Comparison of ENCODE assay signal across 17 mouse cellular contexts in the genomic region with DNA sequence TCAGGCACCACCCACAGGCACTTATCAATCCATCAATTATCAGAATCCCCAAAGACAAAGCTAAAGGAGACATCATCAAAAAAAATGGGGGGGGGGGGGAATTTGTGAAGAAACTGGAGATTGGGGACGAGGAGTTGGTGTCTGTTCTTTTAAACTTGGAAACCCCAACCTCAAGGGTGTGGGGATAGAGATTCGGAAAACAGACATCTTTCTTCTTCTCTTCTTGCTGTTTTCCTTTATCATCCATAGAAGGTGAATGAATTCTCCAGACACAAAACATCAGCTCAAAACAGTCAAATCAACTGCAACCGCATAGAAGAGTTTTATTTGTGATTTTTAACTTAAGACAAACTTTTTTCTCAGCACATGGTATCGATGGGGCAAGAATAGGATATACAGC. TPM values are rescaled to one million over a fixed set of nuclear protein-coding genes. Genes with fewer than 3 reads are reported as not detected.
A peak's percentile ranks its signal among the peaks of the same experiment; 100 is the strongest.
DNase-seq lines count a peak whose midpoint lies in the region; ATAC-seq and TF ChIP-seq lines count a peak whose summit lies in the region.
"Had no signal": no experiment of that assay in that cellular context is flagged by ENCODE, and none has a peak within 500 bp of the region (broad histone marks: within the 10 kb centered on the region; RNA-seq: fewer than 3 reads in every experiment).

A gene (plus strand): TSS at position 301 of the 400 bp plus-strand sequence.

- TF ChIP-seq EP300 in heart, postnatal 0 days (IDR thresholded peaks at IDR 0.05; ENCODE audit: low read depth), result no peak
- no peak for TF ChIP-seq EP300 in liver, postnatal 0 days (IDR thresholded peaks at IDR 0.05; ENCODE audit: low read depth)

- no peak within 1 kb of the TSS for H3K9ac ChIP-seq in heart, postnatal 0 days (replicated peaks; ENCODE audit: low read depth, low read length)
- H3K9ac ChIP-seq in liver, postnatal 0 days (replicated peaks), result no peak within 1 kb of the TSS
- H3K9ac ChIP-seq in liver, embryonic 11.5 days (ENCODE audit: low read depth, low read length), result no peak within 1 kb of the TSS
- no peak within 1 kb of the TSS for H3K9ac ChIP-seq in intestine, embryonic 15.5 days
- H3K9ac ChIP-seq in stomach, embryonic 15.5 days, result no peak within 1 kb of the TSS
- H3K9ac ChIP-seq: embryonic facial prominence, embryonic 12.5 days had no signal

- H3K4me3 ChIP-seq in heart, postnatal 0 days (ENCODE audit: low read depth, low read length), result peak within 1 kb of the TSS; percentile 67; the same call in 1 of the 2 replicates
- H3K4me3 ChIP-seq in liver, postnatal 0 days (ENCODE audit: low read depth, low read length), result peak within 1 kb of the TSS; percentile 66; the same call in 1 of the 2 replicates
- H3K4me3 ChIP-seq in liver, embryonic 11.5 days (ENCODE audit: low read depth, low read length), result no peak within 1 kb of the TSS
- peak within 1 kb of the TSS; percentile 66; the same call in 1 of the 2 replicates for H3K4me3 ChIP-seq in intestine, embryonic 15.5 days (replicated peaks)
- H3K4me3 ChIP-seq in stomach, embryonic 15.5 days (replicated peaks), result peak within 1 kb of the TSS; percentile 56

- peaks cover 72% of the 10 kb centered on the region for H3K27me3 ChIP-seq in heart, postnatal 0 days (ENCODE audit: control insufficient read depth, insufficient read depth, low read length)
- peaks cover 38% of the 10 kb centered on the region for H3K27me3 ChIP-seq in liver, postnatal 0 days (ENCODE audit: insufficient read depth, low read length)
- peaks cover 64% of the 10 kb centered on the region for H3K27me3 ChIP-seq in liver, embryonic 11.5 days (replicated peaks; ENCODE audit: control insufficient read depth, insufficient read depth, low read length)
- peaks cover 33% of the 10 kb centered on the region for H3K27me3 ChIP-seq in intestine, embryonic 15.5 days (replicated peaks)
- H3K27me3 ChIP-seq in stomach, embryonic 15.5 days (replicated peaks), result peaks cover 53% of the 10 kb centered on the region

- DNase-seq in heart, postnatal 0 days (ENCODE audit: low spot score), result no peak
- DNase-seq in heart, adult 9 months (ENCODE audit: low spot score in 2 of 2), result no peak
- DNase-seq in liver, postnatal 0 days, result no peak
- no peak for DNase-seq in liver, embryonic 11.5 days (ENCODE audit: low spot score)
- DNase-seq in left cerebral cortex, adult 11 months (ENCODE audit: low spot score), result no peak
- DNase-seq: adrenal gland, adult 2 months; cerebellum, adult 11 months; cerebellum, postnatal 36 days; gastrocnemius, postnatal 25 days; heart, postnatal 36 days; lung, postnatal 14 days; thymus, postnatal 36 days had no signal

- WGBS in heart, postnatal 0 days, result 69% methylated on average over 4 of the region's 4 CpGs
- WGBS in liver, postnatal 0 days (ENCODE audit: insufficient replicate concordance), result 74% methylated on average over 4 of the region's 4 CpGs
- WGBS in liver, embryonic 11.5 days, result 72% methylated on average over 4 of the region's 4 CpGs
- 91% methylated on average over 4 of the region's 4 CpGs for WGBS in intestine, embryonic 15.5 days
- 91% methylated on average over 4 of the region's 4 CpGs for WGBS in stomach, embryonic 15.5 days

- TF ChIP-seq CTCF in heart, postnatal 0 days (IDR thresholded peaks at IDR 0.05; ENCODE audit: low read depth), result no peak
- no peak for TF ChIP-seq CTCF in liver, postnatal 0 days (IDR thresholded peaks at IDR 0.05; ENCODE audit: low read depth)

- H3K9me3 ChIP-seq in heart, postnatal 0 days (replicated peaks; ENCODE audit: control insufficient read depth, low read length), result no peaks in the 10 kb centered on the region
- H3K9me3 ChIP-seq in liver, postnatal 0 days (ENCODE audit: low read length), result no peaks in the 10 kb centered on the region
- no peaks in the 10 kb centered on the region for H3K9me3 ChIP-seq in liver, embryonic 11.5 days (ENCODE audit: control insufficient read depth, low read length)
- no peaks in the 10 kb centered on the region for H3K9me3 ChIP-seq in intestine, embryonic 15.5 days
- H3K9me3 ChIP-seq in stomach, embryonic 15.5 days, result no peaks in the 10 kb centered on the region
- H3K9me3 ChIP-seq: embryonic facial prominence, embryonic 12.5 days had no signal

- H3K4me2 ChIP-seq in heart, postnatal 0 days (ENCODE audit: low read depth, low read length), result peak within 1 kb of the TSS; percentile 97; the same call in 1 of the 2 replicates
- peak within 1 kb of the TSS; percentile 73 for H3K4me2 ChIP-seq in liver, postnatal 0 days (ENCODE audit: low read depth, low read length)
- H3K4me2 ChIP-seq in liver, embryonic 11.5 days, result no peak within 1 kb of the TSS
- H3K4me2 ChIP-seq in intestine, embryonic 15.5 days (replicated peaks), result peak within 1 kb of the TSS; percentile 99; the same call in 1 of the 2 replicates
- H3K4me2 ChIP-seq in stomach, embryonic 15.5 days, result peak within 1 kb of the TSS; percentile 99

- no peaks in the 10 kb centered on the region for H3K36me3 ChIP-seq in heart, postnatal 0 days (replicated peaks; ENCODE audit: control insufficient read depth, insufficient read depth, low read length)
- H3K36me3 ChIP-seq in liver, postnatal 0 days (replicated peaks; ENCODE audit: insufficient read depth, low read length), result no peaks in the 10 kb centered on the region
- no peaks in the 10 kb centered on the region for H3K36me3 ChIP-seq in liver, embryonic 11.5 days (ENCODE audit: control insufficient read depth, insufficient read depth, low read length)
- H3K36me3 ChIP-seq in intestine, embryonic 15.5 days, result no peaks in the 10 kb centered on the region
- no peaks in the 10 kb centered on the region for H3K36me3 ChIP-seq in stomach, embryonic 15.5 days
- H3K36me3 ChIP-seq: embryonic facial prominence, embryonic 12.5 days had no signal

- no peak within 1 kb of the TSS for H3K27ac ChIP-seq in heart, postnatal 0 days (ENCODE audit: low read depth)
- H3K27ac ChIP-seq in liver, postnatal 0 days (ENCODE audit: low read depth), result no peak within 1 kb of the TSS
- no peak within 1 kb of the TSS for H3K27ac ChIP-seq in liver, embryonic 11.5 days (ENCODE audit: low read depth, low read length)
- no peak within 1 kb of the TSS for H3K27ac ChIP-seq in intestine, embryonic 15.5 days
- H3K27ac ChIP-seq in stomach, embryonic 15.5 days, result no peak within 1 kb of the TSS
- H3K27ac ChIP-seq: embryonic facial prominence, embryonic 12.5 days had no signal

- no peak for ATAC-seq in heart, postnatal 0 days (ENCODE audit: insufficient read depth, low read depth)
- no peak for ATAC-seq in liver, postnatal 0 days
- no peak for ATAC-seq in liver, embryonic 11.5 days (replicated peaks; ENCODE audit: low FRiP score)
- no peak for ATAC-seq in intestine, embryonic 15.5 days
- no peak for ATAC-seq in stomach, embryonic 15.5 days (ENCODE audit: insufficient read depth, low FRiP score, low read depth)
- ATAC-seq: CD4-positive, CD25-positive, alpha-beta regulatory T cell, adult 4 months had no signal

- H3K4me1 ChIP-seq in heart, postnatal 0 days (ENCODE audit: control insufficient read depth, insufficient read depth), result peaks cover 7% of the 10 kb centered on the region; the same call in 1 of the 2 replicates
- peaks cover 10% of the 10 kb centered on the region; the same call in 1 of the 2 replicates for H3K4me1 ChIP-seq in liver, postnatal 0 days (ENCODE audit: insufficient read depth)
- peaks cover 4% of the 10 kb centered on the region for H3K4me1 ChIP-seq in liver, embryonic 11.5 days (replicated peaks; ENCODE audit: control insufficient read depth, insufficient read depth, low read length)
- peaks cover 25% of the 10 kb centered on the region for H3K4me1 ChIP-seq in intestine, embryonic 15.5 days (replicated peaks)
- H3K4me1 ChIP-seq in stomach, embryonic 15.5 days, result peaks cover 15% of the 10 kb centered on the region; the same call in 1 of the 2 replicates

RNA-seq across cellular contexts. Expression of the gene that starts here (rescaled TPM):
- total RNA-seq in heart, postnatal 0 days (2014; rRNA removed; ENCODE audit: low replicate concordance), result 0.54 and 8.0 TPM in 2 replicates
- polyA plus RNA-seq in heart, postnatal 0 days (2015; fragmentation: Nextera tagmentation; extraction: Ambion mirVana), result 0.07 TPM in 2 replicates
- polyA plus RNA-seq in liver, postnatal 0 days (2015; fragmentation: Nextera tagmentation; extraction: Ambion mirVana), result 3.4 and 4.6 TPM in 2 replicates
- 0.05 and 0.08 TPM in 2 replicates for polyA plus RNA-seq in liver, embryonic 11.5 days (2014; fragmentation: Nextera tagmentation; extraction: Ambion mirVana)
- 2.0 and 2.1 TPM in 2 replicates for polyA plus RNA-seq in intestine, embryonic 15.5 days (2015; fragmentation: Nextera tagmentation; extraction: Ambion mirVana)
- polyA plus RNA-seq in stomach, embryonic 15.5 days (2015; fragmentation: Nextera tagmentation; extraction: Ambion mirVana), result 15.1 and 16.7 TPM in 2 replicates
- total RNA-seq: gastrocnemius, postnatal 25 days; MEL had no signal
- polyA plus RNA-seq: CD4-positive, CD25-positive, alpha-beta regulatory T cell, adult 4 months had no signal
